Mouse (Mus musculus): ENCODE results near the gene Tyk2. TPM values are rescaled to one million over a fixed set of nuclear protein-coding genes. Genes with fewer than 3 reads are reported as not detected.

Tyk2 gene
- total and polyA plus RNA-seq, 3 experiments, result 16.6 to 19.0 (median 17.4) TPM

DNA sequence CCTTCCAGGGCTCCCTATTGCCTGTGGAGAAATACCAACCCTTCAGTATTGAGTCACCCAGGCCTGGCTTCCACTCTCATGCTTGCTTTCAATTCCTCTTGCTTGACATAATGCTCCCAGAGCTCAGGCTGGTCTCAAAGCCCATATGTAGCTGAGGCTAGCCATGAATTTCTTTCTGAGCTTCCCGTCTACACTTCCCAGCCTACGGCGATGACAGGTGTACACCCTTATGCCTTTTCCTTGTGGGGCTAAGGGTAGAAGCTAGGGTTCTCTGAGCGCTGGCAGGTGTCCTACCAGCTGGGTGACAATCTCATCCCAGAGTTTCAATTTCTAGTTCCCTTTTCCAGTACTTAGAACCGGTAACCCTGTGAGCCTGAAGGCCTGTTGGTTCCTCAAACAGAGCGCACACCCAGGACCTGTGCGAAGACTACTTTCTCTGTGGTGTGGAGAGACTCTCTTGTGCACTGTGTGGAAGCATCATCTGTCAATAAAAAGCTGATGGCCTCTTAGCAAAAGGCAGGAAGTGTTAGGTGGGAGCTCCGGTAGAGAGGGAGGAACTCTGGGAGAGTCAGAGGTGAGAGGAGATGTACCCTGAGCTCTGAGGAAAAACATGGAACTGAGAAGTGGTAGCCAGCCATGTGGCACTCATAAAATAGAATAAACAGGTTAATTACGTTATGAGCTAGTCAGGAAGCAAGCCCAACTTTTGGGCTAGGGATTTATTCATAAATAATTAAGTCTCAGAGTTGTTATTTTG, 5.4 kb downstream of the Tyk2 start:
- Histone ChIP-seq H3K36me3 (replicated peaks) (peaks cover 87% of the 10 kb centered on the region), H3K9me3 (replicated peaks) (no peaks in the 10 kb centered on the region), H3K27me3 (ENCODE audit: insufficient read depth, low read length) (no peaks in the 10 kb centered on the region), H3K4me1 (ENCODE audit: insufficient read depth, low read depth, low read length) (peaks cover 25% of the 10 kb centered on the region), H3K4me3 (ENCODE audit: low read depth, low read length) (no peak overlapping the region)
- no peak for DNase-seq (ENCODE audit: low spot score)
- no peak for TF ChIP-seq CTCF (IDR thresholded peaks at IDR 0.05; ENCODE audit: low read depth, low read length)
- no peak for TF ChIP-seq TAL1 (conservative IDR thresholded peaks at IDR 0.05; ENCODE audit: low read depth, low read length)
- TF ChIP-seq GATA2 (IDR thresholded peaks at IDR 0.05; ENCODE audit: borderline replicate concordance, low read depth, low read length), result no peak
- no peak for TF ChIP-seq POLR2AphosphoS5 (IDR thresholded peaks at IDR 0.05; ENCODE audit: insufficient replicate concordance, low read depth, low read length)
- TF ChIP-seq GATA1 (IDR thresholded peaks at IDR 0.05; ENCODE audit: borderline replicate concordance, low read length), result no peak
- ATAC-seq (ENCODE audit: extremely low read depth, insufficient number of reproducible peaks, low FRiP score, poor library complexity, severe bottlenecking), result no peak

DNA sequence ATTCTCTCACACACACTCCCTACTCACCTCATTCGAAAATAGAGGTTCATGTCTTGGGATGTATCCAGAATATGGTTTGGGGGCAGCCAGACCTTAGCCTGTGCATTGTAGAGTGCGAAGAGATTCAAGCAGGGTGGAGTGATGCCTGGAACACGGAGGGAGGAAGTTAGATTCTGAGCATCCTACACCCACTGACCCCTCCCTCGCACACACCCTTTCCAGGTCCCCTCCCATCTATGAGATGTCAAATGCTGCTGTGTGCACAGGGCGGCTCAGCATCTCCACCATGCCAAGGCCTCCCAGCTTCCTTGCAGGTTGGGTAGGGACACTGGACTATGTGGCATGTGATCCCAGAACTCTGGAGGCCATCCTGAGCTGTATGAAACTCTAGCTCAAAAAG, 6.2 kb downstream of the Tyk2 start:
- TF ChIP-seq TAL1 (conservative IDR thresholded peaks at IDR 0.05; ENCODE audit: low read depth, low read length) (no peak), GATA1 (IDR thresholded peaks at IDR 0.05; ENCODE audit: borderline replicate concordance, low read length) (no peak), CTCF (IDR thresholded peaks at IDR 0.05; ENCODE audit: low read depth, low read length) (no peak), POLR2AphosphoS5 (IDR thresholded peaks at IDR 0.05; ENCODE audit: insufficient replicate concordance, low read depth, low read length) (no peak), GATA2 (IDR thresholded peaks at IDR 0.05; ENCODE audit: borderline replicate concordance, low read depth, low read length) (no peak)
- peaks cover 17% of the 10 kb centered on the region for H3K4me1 ChIP-seq (ENCODE audit: insufficient read depth, low read depth, low read length)
- peaks cover 93% of the 10 kb centered on the region for H3K36me3 ChIP-seq (replicated peaks)
- H3K9me3 ChIP-seq (replicated peaks), result no peaks in the 10 kb centered on the region
- H3K4me3 ChIP-seq (ENCODE audit: low read depth, low read length), result no peak overlapping the region
- ATAC-seq (ENCODE audit: extremely low read depth, insufficient number of reproducible peaks, low FRiP score, poor library complexity, severe bottlenecking) (no peak), DNase-seq (ENCODE audit: low spot score) (no peak)
- no peaks in the 10 kb centered on the region for H3K27me3 ChIP-seq (ENCODE audit: insufficient read depth, low read length)

DNA sequence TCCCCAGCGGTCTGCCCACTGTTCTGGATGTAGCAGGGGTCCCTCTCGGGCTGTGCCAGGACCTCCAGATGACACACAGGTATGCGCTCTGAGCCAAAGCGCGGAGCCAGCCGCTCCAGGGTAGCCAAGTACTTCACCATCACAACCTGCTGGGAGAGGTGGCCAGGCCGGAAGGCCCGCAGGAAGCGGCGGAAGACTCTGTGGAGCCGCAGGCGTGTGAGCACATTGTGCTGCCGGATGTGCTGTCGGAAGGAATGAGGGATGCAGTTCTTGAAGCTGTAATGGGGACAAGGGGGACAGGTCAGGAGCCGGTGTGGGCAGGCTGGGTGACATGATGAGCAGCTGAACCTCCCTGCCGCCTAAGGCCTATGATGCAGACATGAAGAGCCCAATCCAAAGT, 9.6 kb downstream of the Tyk2 start:
- no peaks in the 10 kb centered on the region for H3K27me3 ChIP-seq (ENCODE audit: insufficient read depth, low read length)
- no peak overlapping the region for H3K4me3 ChIP-seq (ENCODE audit: low read depth, low read length)
- TF ChIP-seq GATA2 (IDR thresholded peaks at IDR 0.05; ENCODE audit: borderline replicate concordance, low read depth, low read length) (no peak), CTCF (IDR thresholded peaks at IDR 0.05; ENCODE audit: low read depth, low read length) (no peak), POLR2AphosphoS5 (IDR thresholded peaks at IDR 0.05; ENCODE audit: insufficient replicate concordance, low read depth, low read length) (no peak), TAL1 (conservative IDR thresholded peaks at IDR 0.05; ENCODE audit: low read depth, low read length) (no peak), GATA1 (IDR thresholded peaks at IDR 0.05; ENCODE audit: borderline replicate concordance, low read length) (no peak)
- H3K9me3 ChIP-seq (replicated peaks), result no peaks in the 10 kb centered on the region
- peaks cover 84% of the 10 kb centered on the region for H3K36me3 ChIP-seq (replicated peaks)
- peaks cover 4% of the 10 kb centered on the region; the same call in 1 of the 2 replicates for H3K4me1 ChIP-seq (ENCODE audit: insufficient read depth, low read depth, low read length)
- ATAC-seq (ENCODE audit: extremely low read depth, insufficient number of reproducible peaks, low FRiP score, poor library complexity, severe bottlenecking) (no peak), DNase-seq (ENCODE audit: low spot score) (no peak)

DNA sequence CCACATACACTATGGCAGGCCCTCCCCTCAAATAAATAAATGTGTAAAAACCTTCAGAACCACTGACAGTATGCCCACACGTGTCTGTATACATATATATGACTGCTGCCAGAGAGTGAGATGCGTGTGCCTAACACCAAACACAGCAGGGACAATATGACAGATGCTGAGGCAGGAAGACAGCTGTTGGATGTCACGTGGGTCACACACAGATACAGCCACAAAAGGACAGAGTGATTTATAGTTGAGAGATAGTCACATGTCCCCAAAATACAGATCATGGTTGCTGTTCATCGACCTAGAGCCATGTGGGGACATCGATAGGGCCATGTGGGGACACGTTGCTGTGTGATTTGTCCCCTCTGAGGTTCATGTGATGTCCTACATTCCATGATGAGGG, 14.0 kb downstream of the Tyk2 start:
- DNase-seq (ENCODE audit: low spot score), result no peak
- Histone ChIP-seq H3K9me3 (replicated peaks) (no peaks in the 10 kb centered on the region), H3K36me3 (replicated peaks) (peaks cover 76% of the 10 kb centered on the region), H3K27me3 (ENCODE audit: insufficient read depth, low read length) (no peaks in the 10 kb centered on the region), H3K4me1 (ENCODE audit: insufficient read depth, low read depth, low read length) (peaks cover 3% of the 10 kb centered on the region; the same call in 1 of the 2 replicates), H3K4me3 (ENCODE audit: low read depth, low read length) (no peak overlapping the region)
- ATAC-seq (ENCODE audit: extremely low read depth, insufficient number of reproducible peaks, low FRiP score, poor library complexity, severe bottlenecking), result no peak
- TF ChIP-seq TAL1 (conservative IDR thresholded peaks at IDR 0.05; ENCODE audit: low read depth, low read length) (no peak), POLR2AphosphoS5 (IDR thresholded peaks at IDR 0.05; ENCODE audit: insufficient replicate concordance, low read depth, low read length) (no peak), GATA2 (IDR thresholded peaks at IDR 0.05; ENCODE audit: borderline replicate concordance, low read depth, low read length) (no peak), CTCF (IDR thresholded peaks at IDR 0.05; ENCODE audit: low read depth, low read length) (no peak)

DNA sequence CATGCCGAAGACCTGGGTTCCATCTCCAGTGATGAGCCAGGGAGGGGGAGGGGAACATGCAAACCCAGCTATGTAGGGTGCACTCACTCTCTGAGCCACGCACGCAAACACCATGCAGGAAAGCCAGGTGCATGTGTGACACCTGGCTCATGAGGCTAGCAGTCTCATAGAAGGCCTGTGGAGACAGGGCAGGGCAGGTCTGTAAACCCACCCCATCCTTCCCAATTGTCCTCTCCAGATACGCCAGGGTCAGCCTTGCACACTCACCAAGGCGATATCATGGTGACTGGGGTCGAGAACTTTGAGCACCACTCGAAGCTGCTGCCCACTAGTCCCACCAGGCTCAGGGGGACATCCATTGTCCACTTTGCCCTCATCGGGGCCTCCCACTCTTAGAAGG, 15.9 kb downstream of the Tyk2 start:
- ATAC-seq (ENCODE audit: extremely low read depth, insufficient number of reproducible peaks, low FRiP score, poor library complexity, severe bottlenecking) (no peak), DNase-seq (ENCODE audit: low spot score) (no peak)
- H3K27me3 ChIP-seq (ENCODE audit: insufficient read depth, low read length), result no peaks in the 10 kb centered on the region
- peaks cover 76% of the 10 kb centered on the region for H3K36me3 ChIP-seq (replicated peaks)
- TF ChIP-seq POLR2AphosphoS5 (IDR thresholded peaks at IDR 0.05; ENCODE audit: insufficient replicate concordance, low read depth, low read length) (no peak), GATA2 (IDR thresholded peaks at IDR 0.05; ENCODE audit: borderline replicate concordance, low read depth, low read length) (no peak)
- no peaks in the 10 kb centered on the region for H3K9me3 ChIP-seq (replicated peaks)
- peaks cover 3% of the 10 kb centered on the region; the same call in 1 of the 2 replicates for H3K4me1 ChIP-seq (ENCODE audit: insufficient read depth, low read depth, low read length)
- H3K4me3 ChIP-seq (ENCODE audit: low read depth, low read length), result no peak overlapping the region

DNA sequence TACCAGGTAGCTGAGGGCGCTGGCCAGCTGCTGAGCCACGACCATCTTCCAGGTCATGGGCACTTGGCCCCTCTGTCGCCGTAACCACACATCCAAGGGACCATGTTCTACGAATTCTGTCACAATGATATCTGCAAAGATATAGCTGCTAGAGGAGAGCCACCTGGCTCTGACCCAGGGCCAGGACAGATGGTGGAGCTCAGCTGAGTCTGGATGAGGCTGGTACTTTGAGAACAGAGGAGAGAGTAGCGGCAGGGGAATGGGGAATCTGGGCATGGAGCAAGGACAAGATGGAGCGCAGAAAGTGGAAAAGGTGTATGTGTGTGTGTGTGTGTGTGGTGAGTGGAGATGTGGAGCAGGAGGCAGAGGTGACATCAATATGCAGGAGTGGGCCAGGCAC, 16.9 kb downstream of the Tyk2 start:
- ATAC-seq (ENCODE audit: extremely low read depth, insufficient number of reproducible peaks, low FRiP score, poor library complexity, severe bottlenecking) (no peak), DNase-seq (ENCODE audit: low spot score) (no peak)
- Histone ChIP-seq H3K27me3 (ENCODE audit: insufficient read depth, low read length) (no peaks in the 10 kb centered on the region), H3K4me1 (ENCODE audit: insufficient read depth, low read depth, low read length) (peaks cover 3% of the 10 kb centered on the region; the same call in 1 of the 2 replicates), H3K36me3 (replicated peaks) (peaks cover 79% of the 10 kb centered on the region), H3K4me3 (ENCODE audit: low read depth, low read length) (no peak overlapping the region), H3K9me3 (replicated peaks) (no peaks in the 10 kb centered on the region)
- TF ChIP-seq GATA2 (IDR thresholded peaks at IDR 0.05; ENCODE audit: borderline replicate concordance, low read depth, low read length), result no peak

All from G1E (cell line).